Mouse (Mus musculus) midbrain, embryonic 16.5 days (tissue): ENCODE data around the gene Hba-a1. TPM values are rescaled to one million over a fixed set of nuclear protein-coding genes. Genes with fewer than 3 reads are reported as not detected.
A peak's percentile ranks its signal among the peaks of the same experiment; 100 is the strongest.
"Not testable (repeated sequence)": the region's sequence is repeated elsewhere in the genome, so short reads cannot be mapped to it uniquely, and the experiment has no call there.

ENCODE experiments used
- ATAC-seq: fragments of 200-750 bp; cut with Nextera tagmentation; 2 replicates; pipeline ENCODE4 v1.8.0; 2017; ENCODE audit warnings: moderate TSS enrichment
- H3K27ac ChIP-seq: fragments of 300-500 bp; sonication (generic); 2 replicates; pipeline ENCODE4 v1.5.1; 2014; ENCODE audit warnings: mild to moderate bottlenecking, low read length, mixed read lengths
- H3K27me3 ChIP-seq: fragments of 300-500 bp; sonication (generic); 2 replicates; pipeline ENCODE4 v1.6.1; 2014; ENCODE audit warnings: low read depth, low read length, mixed read lengths; ENCODE audit not compliant: control insufficient read depth, insufficient read depth
- H3K36me3 ChIP-seq: fragments of 300-500 bp; sonication (generic); 2 replicates; pipeline ENCODE4 v1.6.1; 2014; ENCODE audit warnings: mild to moderate bottlenecking, low read length, moderate library complexity, mixed read lengths; ENCODE audit not compliant: control insufficient read depth, insufficient read depth
- H3K4me1 ChIP-seq: fragments of 300-500 bp; sonication (generic); 2 replicates; pipeline ENCODE4 v1.6.1; 2014; ENCODE audit warnings: mild to moderate bottlenecking, low read length, mixed read lengths; ENCODE audit not compliant: control insufficient read depth, insufficient read depth
- H3K4me2 ChIP-seq: fragments of 300-500 bp; sonication (generic); 2 replicates; pipeline ENCODE4 v1.6.1; 2014; ENCODE audit warnings: mild to moderate bottlenecking, low read length, mixed read lengths
- H3K4me3 ChIP-seq: fragments of 300-500 bp; sonication (generic); 2 replicates; pipeline ENCODE4 v1.5.1; 2014; ENCODE audit warnings: low read depth, mild to moderate bottlenecking, low read length, moderate library complexity, mixed read lengths
- H3K9ac ChIP-seq: fragments of 300-500 bp; sonication (generic); 2 replicates; pipeline ENCODE4 v1.6.1; 2014; ENCODE audit warnings: low read depth, low read length, mixed read lengths
- H3K9me3 ChIP-seq: fragments of 300-500 bp; sonication (generic); replicated peaks from 2 replicates; pipeline ENCODE4 v1.6.1; 2014; ENCODE audit warnings: mild to moderate bottlenecking, low read length, mixed read lengths; ENCODE audit not compliant: control insufficient read depth, poor library complexity, severe bottlenecking
- WGBS: fragments of 180-500 bp; shearing (Covaris S2); extraction: QIAGEN DNeasy Blood & Tissue Kit; methylation state at CpG from one replicate; pipeline ENCODE4 v1.1.7; 2014; 5-methylcytosine and 5-hydroxymethylcytosine counted together
- polyA plus RNA-seq: library from polyadenylated mRNA; unstranded; fragments of >200 nt; fragmentation: Nextera tagmentation; extraction: Ambion mirVana; gene quantifications from 2 replicates; pipeline ENCODE4 v1.2.1, GENCODE M21; 2015

Gene Hba-a1
- polyA plus RNA-seq, 1 experiment from 2014 or later: 2,278 TPM

DNA sequence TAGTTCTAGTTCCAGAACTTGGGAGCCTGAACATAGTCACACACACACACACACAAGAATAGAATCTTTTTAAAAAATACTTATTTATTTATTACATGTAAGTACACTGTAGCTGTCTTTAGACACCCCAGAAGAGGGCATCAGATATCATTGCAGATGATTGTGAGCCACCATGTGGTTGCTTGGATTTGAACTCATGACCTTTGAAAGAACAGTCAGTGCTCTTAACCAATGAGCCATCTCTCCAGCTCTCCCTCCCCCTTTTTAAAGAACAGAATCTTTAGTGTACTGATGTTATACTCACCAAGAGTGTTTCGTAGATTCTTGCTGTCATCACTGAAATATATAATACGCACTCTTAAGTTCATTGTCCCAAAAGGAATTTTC is 15.2 kb downstream of the Hba-a1 start:
- no peak overlapping the region for H3K27ac ChIP-seq
- no peaks in the 10 kb centered on the region for H3K27me3 ChIP-seq
- H3K4me3 ChIP-seq: no peak overlapping the region
- no peaks in the 10 kb centered on the region for H3K36me3 ChIP-seq
- H3K4me1 ChIP-seq: peaks cover 6% of the 10 kb centered on the region
- ATAC-seq: no peak
- no peak overlapping the region for H3K9ac ChIP-seq
- H3K9me3 ChIP-seq: no peaks in the 10 kb centered on the region
- WGBS: 99% methylated on average over 2 of the region's 2 CpGs
- no peak overlapping the region for H3K4me2 ChIP-seq

DNA sequence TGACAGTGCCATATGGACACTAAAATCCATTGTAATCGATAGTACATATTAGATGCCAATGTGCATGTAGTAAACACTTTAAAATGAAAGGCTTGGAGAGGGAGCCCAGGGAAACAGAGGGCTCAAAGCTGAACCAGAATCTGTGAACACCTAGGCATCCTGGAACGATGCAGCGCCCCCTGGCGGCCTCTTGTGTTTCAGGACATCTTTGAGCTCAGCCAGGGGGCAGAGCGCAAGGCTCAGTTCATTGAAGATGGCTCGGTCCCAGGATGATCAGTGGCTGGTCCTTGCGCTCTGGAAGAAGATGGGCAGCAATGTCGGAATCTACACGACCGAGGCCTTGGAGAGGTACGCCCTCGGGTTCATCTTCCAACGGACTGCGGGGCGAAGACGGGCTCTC is 16.6 kb downstream of the Hba-a1 start, which contains the start of gene Hbq1a:
Hbq1a (plus strand) TSS at position 205 of the 400 bp plus-strand sequence.
- H3K4me1 ChIP-seq, H3K9me3 ChIP-seq, H3K36me3 ChIP-seq, H3K27me3 ChIP-seq, H3K27ac ChIP-seq: not testable (repeated sequence)
- Histone ChIP-seq H3K4me3 (peak within 1 kb of the TSS; percentile 30), H3K4me2 (peak within 1 kb of the TSS; percentile 54), H3K9ac (peak within 1 kb of the TSS; percentile 44; the same call in 1 of the 2 replicates)
- WGBS: 4% methylated on average over 16 of the region's 16 CpGs
- peak; percentile 75; the same call in 1 of the 2 replicates for ATAC-seq

- peak; percentile 61 for ATAC-seq
- Histone ChIP-seq H3K9ac (peak overlapping the region; percentile 44; the same call in 1 of the 2 replicates), H3K36me3 (no peaks in the 10 kb centered on the region), H3K4me2 (peak overlapping the region; percentile 54), H3K4me1 (peaks cover 6% of the 10 kb centered on the region), H3K9me3 (no peaks in the 10 kb centered on the region), H3K27ac (no peak overlapping the region), H3K27me3 (no peaks in the 10 kb centered on the region), H3K4me3 (peak overlapping the region; percentile 30)
- 59% methylated on average over 14 of the region's 17 CpGs for WGBS
Observed at GRCm38 (mm10) chr11:32300279-32301267, 17.3 kb downstream of the Hba-a1 start.

DNA sequence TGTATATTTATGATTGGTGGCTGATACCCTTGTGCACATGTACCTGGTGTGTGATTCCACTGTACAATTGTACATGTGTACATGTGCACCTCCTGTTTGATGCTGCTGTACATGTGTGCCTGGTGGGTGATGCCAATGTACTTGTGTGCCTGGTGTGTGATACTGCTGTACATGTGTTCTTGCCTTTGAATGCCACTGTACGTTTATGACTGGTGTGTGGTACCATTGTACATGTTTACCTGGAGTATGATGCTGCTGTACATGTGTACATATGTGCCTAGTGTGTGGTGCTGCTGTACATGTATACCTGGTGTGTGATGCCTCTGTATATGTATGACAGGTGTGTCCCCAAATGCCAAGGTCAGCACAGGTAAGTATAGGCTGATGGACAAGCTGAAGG is 18.2 kb downstream of the Hba-a1 start:
- no peaks in the 10 kb centered on the region for H3K27me3 ChIP-seq
- H3K9me3 ChIP-seq: no peaks in the 10 kb centered on the region
- ATAC-seq: no peak
- 72% methylated on average over 1 of the region's 1 CpGs for WGBS
- H3K4me2 ChIP-seq: no peak overlapping the region
- H3K4me1 ChIP-seq: peaks cover 6% of the 10 kb centered on the region
- no peak overlapping the region for H3K27ac ChIP-seq
- H3K9ac ChIP-seq: no peak overlapping the region
- H3K36me3 ChIP-seq: no peaks in the 10 kb centered on the region
- H3K4me3 ChIP-seq: no peak overlapping the region

- peak; percentile 80; the same call in 1 of the 2 replicates for ATAC-seq
Observed at GRCm38 (mm10) chr11:32302824-32303419, 19.6 kb downstream of the Hba-a1 start.

GRCm38 (mm10) chr11:32303455-32303854 is 20.1 kb downstream of the Hba-a1 start:
- no peaks in the 10 kb centered on the region for H3K9me3 ChIP-seq
- no peak overlapping the region for H3K4me3 ChIP-seq
- no peak for ATAC-seq
- no peak overlapping the region; the same call in 1 of the 2 replicates for H3K27ac ChIP-seq
- H3K4me2 ChIP-seq: no peak overlapping the region
- peaks cover 6% of the 10 kb centered on the region for H3K4me1 ChIP-seq
- no peak overlapping the region for H3K9ac ChIP-seq
- H3K36me3 ChIP-seq: no peaks in the 10 kb centered on the region
- no peaks in the 10 kb centered on the region for H3K27me3 ChIP-seq
- 77% methylated on average over 1 of the region's 1 CpGs for WGBS

More at GRCm38 (mm10) chr11:32302824-32303419, 19.6 kb downstream of the Hba-a1 start:
- H3K4me1 ChIP-seq: peaks cover 6% of the 10 kb centered on the region
- H3K27ac ChIP-seq: no peak overlapping the region; the same call in 1 of the 2 replicates
- H3K4me3 ChIP-seq: no peak overlapping the region
- no peaks in the 10 kb centered on the region for H3K9me3 ChIP-seq
- WGBS: 54% methylated on average over 2 of the region's 2 CpGs
- H3K27me3 ChIP-seq: no peaks in the 10 kb centered on the region
- no peaks in the 10 kb centered on the region for H3K36me3 ChIP-seq
- H3K4me2 ChIP-seq: no peak overlapping the region
- no peak overlapping the region for H3K9ac ChIP-seq

- Histone ChIP-seq H3K4me1 (peaks cover 6% of the 10 kb centered on the region), H3K36me3 (no peaks in the 10 kb centered on the region), H3K27ac (no peak overlapping the region), H3K9me3 (no peaks in the 10 kb centered on the region), H3K9ac (no peak overlapping the region), H3K27me3 (no peaks in the 10 kb centered on the region), H3K4me2 (no peak overlapping the region), H3K4me3 (no peak overlapping the region)
- WGBS: 75% methylated on average over 1 of the region's 1 CpGs
- ATAC-seq: no peak
Observed at GRCm38 (mm10) chr11:32307006-32307405, 23.7 kb downstream of the Hba-a1 start.

- Histone ChIP-seq H3K4me1 (no peaks in the 10 kb centered on the region), H3K27ac (no peak overlapping the region), H3K4me2 (no peak overlapping the region), H3K36me3 (no peaks in the 10 kb centered on the region), H3K9ac (no peak overlapping the region), H3K4me3 (no peak overlapping the region), H3K27me3 (no peaks in the 10 kb centered on the region), H3K9me3 (no peaks in the 10 kb centered on the region)
- ATAC-seq: no peak
- WGBS: 35% methylated on average over 4 of the region's 4 CpGs
Observed at GRCm38 (mm10) chr11:32309446-32309845, 26.1 kb downstream of the Hba-a1 start.

GRCm38 (mm10) chr11:32309928-32310327 is 26.6 kb downstream of the Hba-a1 start:
- no peak overlapping the region for H3K4me2 ChIP-seq
- no peaks in the 10 kb centered on the region for H3K36me3 ChIP-seq

More at GRCm38 (mm10) chr11:32309928-32310327, 26.6 kb downstream of the Hba-a1 start:
- Histone ChIP-seq H3K4me1 (no peaks in the 10 kb centered on the region), H3K9ac (no peak overlapping the region), H3K9me3 (no peaks in the 10 kb centered on the region), H3K27ac (no peak overlapping the region), H3K4me3 (no peak overlapping the region), H3K27me3 (no peaks in the 10 kb centered on the region)
- no peak for ATAC-seq
- WGBS: 75% methylated on average over 3 of the region's 3 CpGs
